Mouse (Mus musculus): ENCODE measurements around the gene Hist1h1d. TPM values are rescaled to one million over a fixed set of nuclear protein-coding genes. Genes with fewer than 3 reads are reported as not detected.

The Hist1h1d gene
- polyA plus RNA-seq (2014; fragmentation: Nextera tagmentation; extraction: Ambion mirVana) = 0.64 and 0.90 TPM in 2 replicates

DNA sequence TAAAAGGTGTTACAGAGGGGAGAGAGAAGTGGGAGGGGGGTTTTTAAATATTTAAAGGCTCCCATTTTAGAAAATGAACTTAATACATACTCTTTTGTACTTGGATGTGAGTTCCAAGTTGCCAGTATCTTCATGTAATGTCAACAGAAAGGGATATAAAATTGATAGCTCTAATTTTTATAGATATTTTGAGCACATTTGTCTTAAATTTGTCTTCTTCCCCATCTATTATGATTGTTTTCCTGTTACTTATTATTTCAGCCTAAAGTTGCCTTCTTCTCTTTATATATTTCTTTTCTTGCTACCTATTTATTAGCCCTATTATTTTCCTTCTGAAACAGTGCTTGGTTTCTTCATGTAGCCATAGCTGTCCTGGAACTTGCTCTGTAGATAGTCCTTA lies at the start of gene Hist1h1d:
Hist1h1d (plus strand) TSS at position 301 of the 400 bp plus-strand sequence.
- Histone ChIP-seq H3K36me3 (ENCODE audit: control insufficient read depth, insufficient read depth, low read length) (no peaks in the 10 kb centered on the region), H3K4me1 (replicated peaks; ENCODE audit: control insufficient read depth, insufficient read depth, low read length) (peaks cover 16% of the 10 kb centered on the region), H3K9me3 (ENCODE audit: control insufficient read depth, low read length) (no peaks in the 10 kb centered on the region), H3K27me3 (replicated peaks; ENCODE audit: control insufficient read depth, insufficient read depth, low read length) (no peaks in the 10 kb centered on the region), H3K9ac (ENCODE audit: low read length) (peak within 1 kb of the TSS; percentile 71), H3K4me3 (ENCODE audit: low read depth, low read length) (no peak within 1 kb of the TSS), H3K4me2 (ENCODE audit: low read length) (peak within 1 kb of the TSS; percentile 93), H3K27ac (ENCODE audit: low read depth) (peak within 1 kb of the TSS; percentile 100)
- DNase-seq (ENCODE audit: low spot score) (no peak), ATAC-seq (replicated peaks; ENCODE audit: low FRiP score, low TSS enrichment, low read depth) (no peak)

DNA sequence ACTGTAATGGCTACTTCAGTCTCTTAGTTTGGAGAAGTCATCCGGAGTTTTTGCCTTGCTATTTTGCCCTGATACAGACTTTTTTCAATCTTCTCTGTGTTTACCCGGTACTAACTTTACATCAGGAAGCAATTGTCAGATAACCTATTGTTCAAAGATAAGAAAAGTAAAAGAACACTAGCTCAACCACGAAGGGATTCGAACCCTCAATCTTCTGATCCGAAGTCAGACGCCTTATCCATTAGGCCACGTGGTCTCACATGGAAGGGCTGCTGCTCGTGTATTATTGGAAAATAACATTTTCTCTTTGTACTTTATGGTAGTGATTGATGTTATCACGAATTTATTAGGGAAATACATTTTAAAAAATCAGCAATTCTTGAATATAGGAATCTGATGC lies 49.3 kb upstream of the Hist1h1d start:
- ATAC-seq (replicated peaks; ENCODE audit: low FRiP score, low TSS enrichment, low read depth) (no peak), DNase-seq (ENCODE audit: low spot score) (peak; percentile 80)
- H3K9me3 ChIP-seq (ENCODE audit: control insufficient read depth, low read length) = no peaks in the 10 kb centered on the region
- no peak overlapping the region for H3K4me3 ChIP-seq (ENCODE audit: low read depth, low read length)
- 7% methylated on average over 9 of the region's 9 CpGs for WGBS
- H3K27ac ChIP-seq (ENCODE audit: low read depth) = no peak overlapping the region
- no peaks in the 10 kb centered on the region for H3K27me3 ChIP-seq (replicated peaks; ENCODE audit: control insufficient read depth, insufficient read depth, low read length)
- peak overlapping the region; percentile 29; the same call in 1 of the 2 replicates for H3K4me2 ChIP-seq (ENCODE audit: low read length)
- no peak overlapping the region for H3K9ac ChIP-seq (ENCODE audit: low read length)
- peaks cover 19% of the 10 kb centered on the region for H3K4me1 ChIP-seq (replicated peaks; ENCODE audit: control insufficient read depth, insufficient read depth, low read length)
- no peaks in the 10 kb centered on the region for H3K36me3 ChIP-seq (ENCODE audit: control insufficient read depth, insufficient read depth, low read length)

DNA sequence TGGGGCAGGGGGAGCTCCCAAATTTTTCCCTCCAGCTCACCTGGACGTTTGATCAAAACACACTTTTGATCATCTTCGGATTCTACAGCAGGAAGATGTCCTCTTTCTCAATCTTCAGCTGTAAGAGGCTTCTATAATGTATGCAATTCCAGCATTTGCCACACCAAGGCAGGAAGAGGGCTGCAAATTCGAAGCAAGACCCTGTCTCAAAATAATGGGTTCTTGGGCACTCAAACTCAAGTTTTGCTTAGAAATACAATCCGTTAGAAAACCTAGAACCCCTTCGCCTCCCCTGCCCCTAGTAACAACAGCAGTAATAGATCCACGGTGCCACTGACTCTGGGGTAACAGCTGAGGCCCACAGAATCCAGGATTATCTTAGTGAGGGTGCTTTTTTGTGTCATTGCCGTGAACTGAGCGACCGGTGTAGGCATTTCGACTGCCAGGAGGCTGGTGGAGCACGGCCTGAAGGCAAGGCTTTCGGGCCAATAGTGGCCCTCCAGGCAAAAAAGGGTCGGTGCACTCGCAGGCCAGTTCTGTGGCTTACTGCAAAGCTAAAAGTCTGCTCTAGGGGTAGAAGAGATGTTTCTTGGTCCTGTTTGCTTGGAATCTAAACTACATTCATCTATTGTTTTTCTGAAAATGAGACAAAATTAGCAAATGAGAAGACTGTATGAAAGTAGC lies 47.3 kb upstream of the Hist1h1d start:
- Histone ChIP-seq H3K9ac (ENCODE audit: low read length) (no peak overlapping the region), H3K9me3 (ENCODE audit: control insufficient read depth, low read length) (no peaks in the 10 kb centered on the region), H3K27me3 (replicated peaks; ENCODE audit: control insufficient read depth, insufficient read depth, low read length) (no peaks in the 10 kb centered on the region), H3K27ac (ENCODE audit: low read depth) (no peak overlapping the region), H3K4me3 (ENCODE audit: low read depth, low read length) (peak overlapping the region; percentile 17), H3K4me2 (ENCODE audit: low read length) (peak overlapping the region; percentile 51), H3K36me3 (ENCODE audit: control insufficient read depth, insufficient read depth, low read length) (no peaks in the 10 kb centered on the region), H3K4me1 (replicated peaks; ENCODE audit: control insufficient read depth, insufficient read depth, low read length) (peaks cover 22% of the 10 kb centered on the region)
- DNase-seq (ENCODE audit: low spot score) = no peak
- no peak for ATAC-seq (replicated peaks; ENCODE audit: low FRiP score, low TSS enrichment, low read depth)
- 12% methylated on average over 14 of the region's 14 CpGs for WGBS

DNA sequence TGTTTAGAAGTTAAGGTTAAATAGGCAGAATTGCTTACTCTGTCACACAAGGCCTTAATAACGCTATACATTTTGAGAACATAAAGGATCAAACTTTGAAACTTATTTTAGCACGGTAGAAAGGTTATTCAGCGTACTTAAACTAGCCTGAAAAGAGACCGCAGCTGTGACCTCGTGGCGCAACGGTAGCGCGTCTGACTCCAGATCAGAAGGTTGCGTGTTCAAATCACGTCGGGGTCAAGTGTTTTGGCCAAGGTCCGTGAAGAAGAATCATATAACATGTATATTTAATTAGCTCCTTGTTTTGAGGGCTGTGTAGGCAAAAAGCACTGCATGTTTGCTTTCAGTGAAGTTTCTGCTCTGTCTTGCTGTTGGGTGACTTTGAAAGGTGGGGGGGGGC lies 46.7 kb upstream of the Hist1h1d start:
- WGBS = 11% methylated on average over 13 of the region's 13 CpGs

DNA sequence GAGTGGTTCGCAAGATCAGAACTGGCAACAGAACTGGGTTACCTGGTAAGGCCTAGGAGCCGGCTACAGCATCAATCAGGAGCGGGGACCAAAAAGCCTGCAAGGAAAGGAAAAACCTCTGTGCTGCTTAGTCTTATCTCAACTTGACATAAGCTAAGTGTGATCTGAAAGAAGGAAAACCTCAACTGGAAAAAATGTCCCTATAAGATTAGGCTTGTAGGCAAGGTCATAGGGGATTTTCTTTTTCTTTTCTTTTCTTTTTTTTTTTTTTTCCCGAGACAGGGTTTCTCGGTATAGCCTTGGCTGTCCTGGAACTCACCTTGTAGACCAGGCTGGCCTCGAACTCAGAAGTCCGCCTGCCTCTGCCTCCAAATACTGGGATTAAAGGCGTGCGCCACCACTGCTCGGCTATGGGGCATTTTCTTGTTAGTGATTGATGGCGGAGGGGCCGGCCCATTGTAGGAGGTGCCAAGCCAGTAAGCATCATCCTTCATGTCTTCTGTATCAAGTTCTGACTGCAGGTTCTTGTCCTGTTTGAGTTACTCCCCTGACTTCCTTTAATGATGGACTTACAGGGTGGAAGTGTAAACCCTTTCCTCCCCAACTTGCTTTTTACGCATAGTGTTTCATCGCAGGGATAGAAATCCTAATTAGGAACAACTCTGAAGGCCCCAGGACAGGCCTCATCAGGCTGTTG lies 46.1 kb upstream of the Hist1h1d start:
- H3K36me3 ChIP-seq (ENCODE audit: control insufficient read depth, insufficient read depth, low read length) = no peaks in the 10 kb centered on the region
- peak overlapping the region; percentile 51; the same call in 1 of the 2 replicates for H3K4me2 ChIP-seq (ENCODE audit: low read length)
- no peaks in the 10 kb centered on the region for H3K27me3 ChIP-seq (replicated peaks; ENCODE audit: control insufficient read depth, insufficient read depth, low read length)
- 38% methylated on average over 14 of the region's 14 CpGs for WGBS
- no peaks in the 10 kb centered on the region for H3K9me3 ChIP-seq (ENCODE audit: control insufficient read depth, low read length)
- H3K9ac ChIP-seq (ENCODE audit: low read length) = no peak overlapping the region
- H3K4me1 ChIP-seq (replicated peaks; ENCODE audit: control insufficient read depth, insufficient read depth, low read length) = peaks cover 23% of the 10 kb centered on the region
- ATAC-seq (replicated peaks; ENCODE audit: low FRiP score, low TSS enrichment, low read depth) (no peak), DNase-seq (ENCODE audit: low spot score) (no peak)
- no peak overlapping the region for H3K4me3 ChIP-seq (ENCODE audit: low read depth, low read length)
- H3K27ac ChIP-seq (ENCODE audit: low read depth) = no peak overlapping the region

More for the DNA sequence above, 46.7 kb upstream of the Hist1h1d start:
- Histone ChIP-seq H3K9ac (ENCODE audit: low read length) (no peak overlapping the region), H3K27ac (ENCODE audit: low read depth) (no peak overlapping the region), H3K4me2 (ENCODE audit: low read length) (peak overlapping the region; percentile 51), H3K9me3 (ENCODE audit: control insufficient read depth, low read length) (no peaks in the 10 kb centered on the region), H3K27me3 (replicated peaks; ENCODE audit: control insufficient read depth, insufficient read depth, low read length) (no peaks in the 10 kb centered on the region), H3K4me3 (ENCODE audit: low read depth, low read length) (peak overlapping the region; percentile 17; the same call in 1 of the 2 replicates), H3K4me1 (replicated peaks; ENCODE audit: control insufficient read depth, insufficient read depth, low read length) (peaks cover 23% of the 10 kb centered on the region), H3K36me3 (ENCODE audit: control insufficient read depth, insufficient read depth, low read length) (no peaks in the 10 kb centered on the region)
- DNase-seq (ENCODE audit: low spot score) = peak; percentile 85
- no peak for ATAC-seq (replicated peaks; ENCODE audit: low FRiP score, low TSS enrichment, low read depth)

DNA sequence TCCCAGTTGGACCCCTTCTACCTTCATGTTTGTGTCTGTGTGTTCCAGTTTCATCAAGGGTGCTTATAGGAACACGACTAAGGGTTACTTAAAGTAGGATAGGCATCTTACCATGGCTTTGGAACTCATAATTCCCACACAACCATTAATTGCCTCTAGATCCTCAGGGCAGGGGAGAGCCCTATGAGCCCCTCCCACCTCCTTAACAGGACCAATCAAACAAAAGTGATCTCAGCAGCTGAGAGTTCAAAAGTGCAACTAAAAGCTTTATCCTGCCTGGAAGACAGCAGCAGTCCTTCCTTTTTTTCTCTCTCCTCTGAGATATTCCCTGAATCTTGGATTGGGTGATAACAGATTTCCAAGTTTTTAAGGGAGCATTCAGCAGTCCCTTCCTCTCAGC lies 42.9 kb upstream of the Hist1h1d start:
- no peaks in the 10 kb centered on the region for H3K36me3 ChIP-seq (ENCODE audit: control insufficient read depth, insufficient read depth, low read length)
- no peaks in the 10 kb centered on the region for H3K9me3 ChIP-seq (ENCODE audit: control insufficient read depth, low read length)
- peaks cover 19% of the 10 kb centered on the region for H3K4me1 ChIP-seq (replicated peaks; ENCODE audit: control insufficient read depth, insufficient read depth, low read length)
- 23% methylated on average over 1 of the region's 1 CpGs for WGBS
- peak overlapping the region; percentile 22; the same call in 1 of the 2 replicates for H3K4me2 ChIP-seq (ENCODE audit: low read length)
- H3K27me3 ChIP-seq (replicated peaks; ENCODE audit: control insufficient read depth, insufficient read depth, low read length) = no peaks in the 10 kb centered on the region
- H3K9ac ChIP-seq (ENCODE audit: low read length) = no peak overlapping the region
- peak overlapping the region; percentile 43; the same call in 1 of the 2 replicates for H3K27ac ChIP-seq (ENCODE audit: low read depth)
- no peak overlapping the region for H3K4me3 ChIP-seq (ENCODE audit: low read depth, low read length)
- DNase-seq (ENCODE audit: low spot score) (no peak), ATAC-seq (replicated peaks; ENCODE audit: low FRiP score, low TSS enrichment, low read depth) (peak; percentile 55; the same call in 1 of the 2 replicates)

DNA sequence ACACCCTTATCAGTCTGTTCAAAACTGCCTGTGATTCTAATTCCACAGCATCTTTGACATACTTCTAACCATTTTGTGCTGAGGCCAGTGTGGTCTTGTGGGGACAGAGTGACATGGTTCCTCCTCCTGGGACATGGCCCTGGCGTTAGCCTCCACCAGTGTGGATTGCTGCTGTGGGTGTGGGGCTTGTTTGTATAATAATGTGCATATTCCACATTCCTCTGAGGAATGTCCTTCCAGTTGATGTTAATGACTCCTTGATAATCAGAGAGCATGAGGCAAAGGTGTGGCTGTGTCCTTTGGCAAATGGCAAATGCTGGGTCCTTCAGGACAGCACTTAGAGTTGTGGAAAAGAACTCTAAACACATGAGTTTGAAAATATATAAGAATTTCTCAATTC lies 39.5 kb upstream of the Hist1h1d start:
- 76% methylated on average over 1 of the region's 1 CpGs for whole genome bisulfite sequencing
- no peak for ATAC-seq (replicated peaks; ENCODE audit: low FRiP score, low TSS enrichment, low read depth)
- H3K9me3 ChIP-seq (ENCODE audit: control insufficient read depth, low read length) = no peaks in the 10 kb centered on the region

DNA sequence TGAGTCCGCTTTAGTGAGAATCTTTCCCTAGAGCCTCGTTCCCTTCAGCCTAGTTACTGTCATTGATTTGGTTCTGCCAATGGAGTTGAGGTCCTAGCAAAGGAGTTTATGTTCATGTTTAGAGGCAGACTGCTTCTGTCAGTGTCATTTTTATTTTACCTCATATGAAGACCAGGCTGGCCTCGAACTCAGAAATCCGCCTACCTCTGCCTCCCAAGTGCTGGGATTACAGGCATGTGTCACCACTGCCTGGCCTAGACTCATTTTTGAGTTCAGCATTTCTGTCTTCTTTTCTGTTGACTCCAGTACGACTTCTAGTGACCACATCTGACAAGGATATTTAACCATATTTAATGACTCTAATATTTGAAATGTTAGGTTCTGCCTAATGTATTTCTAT lies 37.8 kb upstream of the Hist1h1d start:
- WGBS = 80% methylated on average over 5 of the region's 5 CpGs
- no peaks in the 10 kb centered on the region for H3K36me3 ChIP-seq (ENCODE audit: control insufficient read depth, insufficient read depth, low read length)
- no peak overlapping the region for H3K4me2 ChIP-seq (ENCODE audit: low read length)
- no peak overlapping the region for H3K4me3 ChIP-seq (ENCODE audit: low read depth, low read length)
- DNase-seq (ENCODE audit: low spot score) (no peak), ATAC-seq (replicated peaks; ENCODE audit: low FRiP score, low TSS enrichment, low read depth) (no peak)
- no peak overlapping the region for H3K27ac ChIP-seq (ENCODE audit: low read depth)
- no peak overlapping the region for H3K9ac ChIP-seq (ENCODE audit: low read length)
- no peaks in the 10 kb centered on the region for H3K27me3 ChIP-seq (replicated peaks; ENCODE audit: control insufficient read depth, insufficient read depth, low read length)
- H3K4me1 ChIP-seq (replicated peaks; ENCODE audit: control insufficient read depth, insufficient read depth, low read length) = peaks cover 10% of the 10 kb centered on the region
- H3K9me3 ChIP-seq (ENCODE audit: control insufficient read depth, low read length) = no peaks in the 10 kb centered on the region

More for the DNA sequence above, 39.5 kb upstream of the Hist1h1d start:
- Histone ChIP-seq H3K4me2 (ENCODE audit: low read length) (no peak overlapping the region), H3K27me3 (replicated peaks; ENCODE audit: control insufficient read depth, insufficient read depth, low read length) (no peaks in the 10 kb centered on the region), H3K4me1 (replicated peaks; ENCODE audit: control insufficient read depth, insufficient read depth, low read length) (peaks cover 14% of the 10 kb centered on the region), H3K27ac (ENCODE audit: low read depth) (no peak overlapping the region), H3K36me3 (ENCODE audit: control insufficient read depth, insufficient read depth, low read length) (no peaks in the 10 kb centered on the region), H3K4me3 (ENCODE audit: low read depth, low read length) (no peak overlapping the region), H3K9ac (ENCODE audit: low read length) (no peak overlapping the region)
- DNase-seq (ENCODE audit: low spot score) = no peak

Measured in intestine, embryonic 14.5 days (tissue).